Mouse (Mus musculus): ENCODE results near the gene Cebpz.
A peak's percentile ranks its signal among the peaks of the same experiment; 100 is the strongest.

- no peak for TF ChIP-seq CTCF (IDR thresholded peaks at IDR 0.05; ENCODE audit: control insufficient read depth, insufficient read depth, insufficient replicate concordance, low read depth, low read length)
- TF ChIP-seq POLR2A (IDR thresholded peaks at IDR 0.05; ENCODE audit: control insufficient read depth, low read depth, low read length) = peak; percentile 57
These were observed 54.3 kb downstream of the Cebpz start, which contains the start of gene Eif2ak2 for GRCm38 (mm10) chr17:78882401-78883112.
